Mouse (Mus musculus) midbrain, embryonic 10.5 days (tissue): ENCODE results near the gene Cldn22. TPM values are rescaled to one million over a fixed set of nuclear protein-coding genes. Genes with fewer than 3 reads are reported as not detected.
A peak's percentile ranks its signal among the peaks of the same experiment; 100 is the strongest.
"Not testable (repeated sequence)": the region's sequence is repeated elsewhere in the genome, so short reads cannot be mapped to it uniquely, and the experiment has no call there.

Experiments
- DNase-seq: peaks from one replicate; pipeline ENCODE4 v3.0.0-alpha.2; 2017; ENCODE audit warnings: low spot score
- H3K27ac ChIP-seq: fragments of 300-500 bp; sonication (generic); replicated peaks from 2 replicates; pipeline ENCODE4 v1.5.1; 2016; ENCODE audit warnings: mild to moderate bottlenecking
- H3K27me3 ChIP-seq: fragments of 300-500 bp; sonication (generic); 2 replicates; pipeline ENCODE4 v1.6.1; 2016; ENCODE audit warnings: low read depth, mild to moderate bottlenecking; ENCODE audit not compliant: poor library complexity, severe bottlenecking
- H3K36me3 ChIP-seq: fragments of 300-500 bp; sonication (generic); 2 replicates; pipeline ENCODE4 v1.6.1; 2016; ENCODE audit warnings: mild to moderate bottlenecking, moderate library complexity
- H3K4me1 ChIP-seq: fragments of 300-500 bp; sonication (generic); 2 replicates; pipeline ENCODE4 v1.6.1; 2016
- H3K4me3 ChIP-seq: fragments of 300-500 bp; sonication (generic); 2 replicates; pipeline ENCODE4 v1.5.1; 2016; ENCODE audit warnings: mild to moderate bottlenecking, moderate library complexity
- H3K9me3 ChIP-seq: fragments of 300-500 bp; sonication (generic); replicated peaks from 2 replicates; pipeline ENCODE4 v1.6.1; 2016; ENCODE audit warnings: mild to moderate bottlenecking
- WGBS: fragments of 180-500 bp; shearing (Covaris S2); methylation state at CpG from one replicate; pipeline ENCODE4 v1.1.7; 2016; 5-methylcytosine and 5-hydroxymethylcytosine counted together
- polyA plus RNA-seq: library from polyadenylated mRNA; unstranded; fragments of >200 nt; fragmentation: Nextera tagmentation; extraction: Ambion mirVana; gene quantifications from 2 replicates; pipeline ENCODE4 v1.2.1, GENCODE M21; 2016

The Cldn22 gene
- polyA plus RNA-seq, 1 experiment from 2014 or later, result not detected

DNA sequence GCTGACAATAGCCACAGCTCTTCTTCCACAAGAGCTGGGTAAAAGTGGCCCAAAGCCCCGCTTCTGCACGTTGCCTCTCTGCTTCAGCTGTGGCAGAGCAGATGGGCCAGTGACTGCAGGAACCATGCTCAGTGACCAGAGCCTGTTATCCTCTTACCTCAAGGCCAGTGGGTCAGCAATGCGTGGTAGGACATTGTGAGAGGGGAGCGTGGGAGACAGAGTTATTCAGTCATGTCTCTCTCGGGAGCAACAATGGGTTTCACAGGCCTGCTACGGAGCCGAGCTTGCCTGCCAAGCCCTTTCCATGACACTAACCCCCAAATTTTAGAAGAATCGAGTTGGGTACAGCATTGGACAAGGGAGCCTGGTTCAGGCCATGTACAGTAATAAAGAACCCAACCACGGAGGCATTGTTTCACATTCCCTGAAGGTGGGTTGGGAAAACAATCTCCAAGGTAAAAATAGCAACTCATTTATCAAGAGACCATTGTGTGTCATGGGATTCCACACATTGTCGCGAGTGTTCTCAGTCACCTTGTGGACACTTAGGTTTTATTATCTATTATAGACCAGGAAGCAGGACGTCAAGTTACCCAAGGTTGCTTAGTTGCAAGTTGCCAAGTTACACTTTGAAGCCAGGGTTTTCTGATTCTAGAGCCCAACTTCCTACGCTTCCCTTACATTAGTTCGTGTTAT is 14.2 kb upstream of the Cldn22 start:
- no peaks in the 10 kb centered on the region for H3K36me3 ChIP-seq
- no peaks in the 10 kb centered on the region for H3K4me1 ChIP-seq
- WGBS, result 87% methylated on average over 14 of the region's 14 CpGs
- no peaks in the 10 kb centered on the region for H3K27me3 ChIP-seq
- H3K4me3 ChIP-seq, result no peak overlapping the region
- H3K9me3 ChIP-seq, result no peaks in the 10 kb centered on the region
- DNase-seq, result no peak
- H3K27ac ChIP-seq, result no peak overlapping the region

DNA sequence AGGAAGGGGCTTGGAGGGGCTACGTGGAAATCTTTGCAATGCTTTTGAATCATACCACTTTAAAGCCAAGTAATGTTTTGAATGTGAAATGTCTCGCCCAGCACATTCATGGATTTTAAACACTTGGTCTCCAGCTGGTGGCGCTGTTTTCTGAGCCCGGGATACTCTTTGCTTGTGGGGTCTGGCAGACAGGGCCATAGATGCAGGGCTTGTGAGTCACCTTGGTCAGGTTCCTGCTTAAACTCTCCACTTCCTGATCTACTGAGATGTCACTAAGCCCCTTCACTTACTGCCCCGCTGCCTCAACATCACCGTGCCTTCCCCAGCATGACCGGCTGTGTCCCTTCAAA is 13.6 kb upstream of the Cldn22 start:
- DNase-seq, result no peak
- Histone ChIP-seq H3K27me3 (no peaks in the 10 kb centered on the region), H3K4me3 (no peak overlapping the region), H3K4me1 (no peaks in the 10 kb centered on the region), H3K27ac (no peak overlapping the region), H3K36me3 (no peaks in the 10 kb centered on the region), H3K9me3 (no peaks in the 10 kb centered on the region)
- WGBS, result 80% methylated on average over 7 of the region's 7 CpGs

GRCm38 (mm10) chr8:47811221-47811620 is 13.1 kb upstream of the Cldn22 start:
- DNase-seq, result no peak
- 87% methylated on average over 12 of the region's 12 CpGs for WGBS
- Histone ChIP-seq H3K4me3 (no peak overlapping the region), H3K4me1 (no peaks in the 10 kb centered on the region), H3K36me3 (no peaks in the 10 kb centered on the region), H3K27ac (no peak overlapping the region), H3K9me3 (no peaks in the 10 kb centered on the region), H3K27me3 (no peaks in the 10 kb centered on the region)

GRCm38 (mm10) chr8:47819034-47819433 is 5.2 kb upstream of the Cldn22 start:
- H3K9me3 ChIP-seq, result no peaks in the 10 kb centered on the region
- peaks cover 5% of the 10 kb centered on the region for H3K4me1 ChIP-seq
- H3K27ac ChIP-seq, result no peak overlapping the region
- WGBS, result 91% methylated on average over 8 of the region's 8 CpGs
- no peaks in the 10 kb centered on the region for H3K36me3 ChIP-seq
- H3K4me3 ChIP-seq, result no peak overlapping the region
- no peak for DNase-seq
- H3K27me3 ChIP-seq, result no peaks in the 10 kb centered on the region

DNA sequence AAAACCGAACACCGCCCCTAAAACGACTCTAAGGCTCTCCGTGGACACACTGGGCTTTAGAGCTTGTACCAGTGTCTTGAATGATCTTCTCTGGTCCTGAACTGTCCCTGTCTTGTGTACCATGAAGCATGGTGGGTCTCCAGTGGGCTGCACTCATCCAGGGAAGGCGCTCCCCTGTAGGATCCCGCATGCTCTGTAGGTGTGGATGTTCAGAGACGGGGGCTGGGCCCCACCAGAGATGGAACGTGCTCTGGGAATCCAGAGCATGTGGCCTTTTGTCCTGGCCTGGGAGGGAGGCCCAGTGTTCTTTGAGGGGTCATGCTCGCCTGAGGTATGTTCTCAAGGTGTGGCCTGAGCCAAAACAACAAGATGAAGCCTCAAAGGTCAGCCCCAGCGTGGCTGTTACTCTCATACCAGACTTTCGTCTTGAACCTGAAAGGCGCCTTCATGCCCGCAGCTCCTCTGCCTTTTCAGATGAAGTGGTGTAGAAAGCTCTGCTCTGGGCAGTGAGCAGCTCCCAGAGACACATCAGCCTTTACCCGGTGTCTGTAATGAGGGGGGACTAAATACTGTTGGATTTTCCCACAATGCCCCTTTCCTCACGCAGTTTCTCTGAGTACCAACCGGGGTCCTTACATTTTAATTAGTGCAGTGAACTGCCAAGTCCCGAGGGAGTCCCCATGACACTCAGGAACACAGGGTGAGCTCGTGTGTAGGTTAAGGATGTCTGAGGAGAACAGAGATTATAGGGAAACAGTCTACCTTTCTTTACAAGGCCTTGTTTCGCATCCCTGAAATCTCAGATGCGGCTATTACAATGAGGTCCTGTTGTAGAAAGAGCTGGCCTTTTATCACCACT is 3.1 kb upstream of the Cldn22 start:
- H3K9me3 ChIP-seq, result no peaks in the 10 kb centered on the region
- H3K4me1 ChIP-seq, result peaks cover 14% of the 10 kb centered on the region
- no peak overlapping the region for H3K4me3 ChIP-seq
- DNase-seq, result no peak
- H3K36me3 ChIP-seq, result no peaks in the 10 kb centered on the region
- WGBS, result 88% methylated on average over 20 of the region's 20 CpGs
- no peaks in the 10 kb centered on the region for H3K27me3 ChIP-seq
- no peak overlapping the region; the same call in 1 of the 2 replicates for H3K27ac ChIP-seq

- Histone ChIP-seq H3K4me3 (no peak within 1 kb of the TSS), H3K9me3 (no peaks in the 10 kb centered on the region), H3K27ac (no peak within 1 kb of the TSS; the same call in 1 of the 2 replicates), H3K4me1 (peaks cover 14% of the 10 kb centered on the region), H3K36me3 (no peaks in the 10 kb centered on the region), H3K27me3 (no peaks in the 10 kb centered on the region)
- DNase-seq, result no peak
- WGBS, result 92% methylated on average over 6 of the region's 6 CpGs
Measured at GRCm38 (mm10) chr8:47821843-47822242, 2.4 kb upstream of the Cldn22 start, which contains the start of gene Cldn24. Gene Cldn24, plus strand, starts transcription at chr8:47822143.

DNA sequence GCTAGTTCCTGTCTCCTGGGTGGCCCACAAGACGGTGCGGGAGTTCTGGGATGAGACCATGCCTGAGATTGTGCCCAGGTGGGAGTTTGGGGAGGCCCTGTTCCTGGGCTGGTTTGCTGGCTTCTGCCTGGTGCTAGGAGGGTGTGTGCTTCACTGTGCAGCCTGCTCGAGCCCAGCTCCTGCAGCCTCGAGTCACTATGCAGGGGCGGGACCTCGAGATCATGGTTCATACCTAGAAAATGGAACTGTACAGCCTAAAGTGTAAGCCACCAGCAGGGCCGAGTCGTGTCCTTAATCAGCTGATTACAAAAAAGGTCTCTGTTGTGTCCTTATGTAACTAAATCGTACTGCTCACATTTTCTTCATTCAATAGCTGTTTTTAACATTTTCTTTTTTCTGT is 1.7 kb upstream of the Cldn22 start:
- 93% methylated on average over 7 of the region's 9 CpGs for WGBS
- peaks cover 14% of the 10 kb centered on the region for H3K4me1 ChIP-seq
- DNase-seq, result not testable (repeated sequence)

DNA sequence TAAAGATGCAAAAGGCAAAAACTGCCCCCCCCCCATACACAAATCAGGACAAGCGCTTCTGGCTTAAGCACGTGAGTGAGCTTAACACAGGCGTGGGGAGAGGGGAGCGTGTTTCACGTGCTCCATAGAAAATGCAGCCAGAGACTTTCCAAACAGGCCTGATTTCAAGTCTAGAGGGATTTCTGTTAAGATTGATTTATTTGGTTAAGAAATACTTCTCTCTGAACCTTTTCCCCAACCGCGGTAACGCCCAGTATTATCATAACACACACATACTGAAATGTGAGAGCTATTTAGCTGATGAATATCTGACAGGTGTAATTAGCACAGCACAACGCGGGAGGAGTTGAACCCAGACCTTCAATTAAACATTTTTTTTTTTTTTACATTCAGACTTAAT is 505 bp upstream of the Cldn22 start:
- H3K9me3 ChIP-seq, result no peaks in the 10 kb centered on the region
- whole genome bisulfite sequencing, result 71% methylated on average over 10 of the region's 10 CpGs
- peaks cover 3% of the 10 kb centered on the region; the same call in 1 of the 2 replicates for H3K36me3 ChIP-seq
- no peak for DNase-seq
- H3K27ac ChIP-seq, result no peak overlapping the region
- H3K27me3 ChIP-seq, result no peaks in the 10 kb centered on the region
- peaks cover 20% of the 10 kb centered on the region for H3K4me1 ChIP-seq
- H3K4me3 ChIP-seq, result no peak overlapping the region

More for the DNA sequence above, 1.7 kb upstream of the Cldn22 start:
- H3K27me3 ChIP-seq, H3K4me3 ChIP-seq, H3K36me3 ChIP-seq, H3K27ac ChIP-seq, H3K9me3 ChIP-seq: not testable (repeated sequence)

- H3K36me3 ChIP-seq, result peaks cover 20% of the 10 kb centered on the region
- H3K27me3 ChIP-seq, result no peaks in the 10 kb centered on the region
- H3K4me1 ChIP-seq, result peaks cover 20% of the 10 kb centered on the region
- no peaks in the 10 kb centered on the region for H3K9me3 ChIP-seq
- 0 out of 2 replicates have a peak overlapping the region, but pooled peaks have one; percentile 25 for H3K27ac ChIP-seq
- 62% methylated on average over 5 of the region's 5 CpGs for whole genome bisulfite sequencing
- no peak overlapping the region for H3K4me3 ChIP-seq
- DNase-seq, result no peak
Measured at GRCm38 (mm10) chr8:47825596-47825995, 1.3 kb downstream of the Cldn22 start.

GRCm38 (mm10) chr8:47826911-47827310 is 2.6 kb downstream of the Cldn22 start:
- no peak for DNase-seq
- H3K9me3 ChIP-seq, result no peaks in the 10 kb centered on the region
- peaks cover 30% of the 10 kb centered on the region for H3K36me3 ChIP-seq
- 89% methylated on average over 9 of the region's 9 CpGs for WGBS
- no peak overlapping the region for H3K27ac ChIP-seq
- H3K4me1 ChIP-seq, result peaks cover 20% of the 10 kb centered on the region
- H3K4me3 ChIP-seq, result no peak overlapping the region
- H3K27me3 ChIP-seq, result no peaks in the 10 kb centered on the region

GRCm38 (mm10) chr8:47832616-47833015 is 8.3 kb downstream of the Cldn22 start:
- Histone ChIP-seq H3K27me3 (no peaks in the 10 kb centered on the region), H3K4me3 (no peak overlapping the region), H3K4me1 (peaks cover 8% of the 10 kb centered on the region), H3K9me3 (no peaks in the 10 kb centered on the region), H3K36me3 (peaks cover 38% of the 10 kb centered on the region), H3K27ac (no peak overlapping the region)
- no peak for DNase-seq
- WGBS, result 83% methylated on average over 6 of the region's 6 CpGs

DNA sequence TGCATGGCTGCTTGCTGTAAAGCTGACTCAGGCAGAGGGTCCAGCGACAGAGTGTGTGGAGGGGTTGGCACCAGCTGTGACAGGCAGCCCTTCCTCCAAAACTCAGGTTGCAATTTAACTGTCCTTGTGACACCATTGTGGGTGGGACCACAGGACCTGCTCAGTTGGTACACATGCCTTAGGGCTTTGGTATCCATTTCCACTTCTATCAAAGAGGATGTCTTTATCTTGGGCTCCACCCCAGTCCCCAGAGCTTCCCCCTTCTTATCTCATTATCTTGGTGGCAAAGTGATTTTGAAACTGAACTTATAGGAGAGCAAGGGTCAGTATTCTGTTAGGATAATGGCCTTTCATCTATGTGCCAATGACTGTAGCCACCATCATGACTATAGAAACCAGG is 9.7 kb downstream of the Cldn22 start:
- DNase-seq, result no peak
- Histone ChIP-seq H3K27ac (no peak overlapping the region), H3K36me3 (peaks cover 36% of the 10 kb centered on the region), H3K9me3 (no peaks in the 10 kb centered on the region), H3K4me3 (no peak overlapping the region), H3K4me1 (peaks cover 3% of the 10 kb centered on the region; the same call in 1 of the 2 replicates), H3K27me3 (no peaks in the 10 kb centered on the region)
- 78% methylated on average over 1 of the region's 1 CpGs for WGBS

DNA sequence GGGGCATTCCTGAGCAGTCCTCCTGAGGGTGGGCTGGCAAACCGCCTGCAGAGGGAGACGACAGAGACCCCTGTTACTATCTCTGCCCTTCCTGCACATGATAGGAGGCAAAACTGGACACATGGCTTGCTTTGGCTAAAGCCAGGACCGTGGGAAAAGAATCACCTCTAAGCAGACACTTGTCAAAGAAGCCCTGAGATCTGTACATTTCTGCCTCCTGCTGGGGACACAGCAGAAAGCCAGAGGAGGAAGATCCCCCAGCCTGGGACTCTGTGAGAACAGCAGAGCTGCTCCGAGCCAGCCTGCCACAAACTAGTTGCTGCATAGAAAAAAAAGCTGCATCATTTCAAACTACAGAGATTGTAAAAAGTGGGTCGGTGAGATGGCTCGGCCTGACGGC is 18.8 kb downstream of the Cldn22 start:
- DNase-seq, result no peak
- H3K4me3 ChIP-seq, result no peak overlapping the region
- H3K27me3 ChIP-seq, result no peaks in the 10 kb centered on the region
- H3K27ac ChIP-seq, result 0 out of 2 replicates have a peak overlapping the region, but pooled peaks have one; percentile 18
- no peaks in the 10 kb centered on the region for H3K4me1 ChIP-seq
- peaks cover 78% of the 10 kb centered on the region for H3K36me3 ChIP-seq
- 80% methylated on average over 7 of the region's 7 CpGs for WGBS
- peaks cover 6% of the 10 kb centered on the region; the same call in 1 of the 2 replicates for H3K9me3 ChIP-seq
